Mouse (Mus musculus) thymus, adult 2 months (tissue): Measurements from ENCODE around the gene Samd4b.

Source experiments
- CTCF ChIP-seq: fragments of 200-500 bp; IDR thresholded peaks from 2 replicates; pipeline ENCODE4 v1.5.1; 2012; ENCODE audit warnings: mild to moderate bottlenecking, control low read depth, low read length, moderate library complexity, borderline replicate concordance; ENCODE audit not compliant: control insufficient read depth, poor library complexity, insufficient read depth; ENCODE audit errors: extremely low read depth
- POLR2A ChIP-seq: fragments of 200-500 bp; IDR thresholded peaks from 2 replicates; pipeline ENCODE4 v1.6.1; 2012; ENCODE audit warnings: mild to moderate bottlenecking, low read length, control low read depth, moderate library complexity; ENCODE audit not compliant: control insufficient read depth, poor library complexity, insufficient read depth; ENCODE audit errors: extremely low read depth

DNA sequence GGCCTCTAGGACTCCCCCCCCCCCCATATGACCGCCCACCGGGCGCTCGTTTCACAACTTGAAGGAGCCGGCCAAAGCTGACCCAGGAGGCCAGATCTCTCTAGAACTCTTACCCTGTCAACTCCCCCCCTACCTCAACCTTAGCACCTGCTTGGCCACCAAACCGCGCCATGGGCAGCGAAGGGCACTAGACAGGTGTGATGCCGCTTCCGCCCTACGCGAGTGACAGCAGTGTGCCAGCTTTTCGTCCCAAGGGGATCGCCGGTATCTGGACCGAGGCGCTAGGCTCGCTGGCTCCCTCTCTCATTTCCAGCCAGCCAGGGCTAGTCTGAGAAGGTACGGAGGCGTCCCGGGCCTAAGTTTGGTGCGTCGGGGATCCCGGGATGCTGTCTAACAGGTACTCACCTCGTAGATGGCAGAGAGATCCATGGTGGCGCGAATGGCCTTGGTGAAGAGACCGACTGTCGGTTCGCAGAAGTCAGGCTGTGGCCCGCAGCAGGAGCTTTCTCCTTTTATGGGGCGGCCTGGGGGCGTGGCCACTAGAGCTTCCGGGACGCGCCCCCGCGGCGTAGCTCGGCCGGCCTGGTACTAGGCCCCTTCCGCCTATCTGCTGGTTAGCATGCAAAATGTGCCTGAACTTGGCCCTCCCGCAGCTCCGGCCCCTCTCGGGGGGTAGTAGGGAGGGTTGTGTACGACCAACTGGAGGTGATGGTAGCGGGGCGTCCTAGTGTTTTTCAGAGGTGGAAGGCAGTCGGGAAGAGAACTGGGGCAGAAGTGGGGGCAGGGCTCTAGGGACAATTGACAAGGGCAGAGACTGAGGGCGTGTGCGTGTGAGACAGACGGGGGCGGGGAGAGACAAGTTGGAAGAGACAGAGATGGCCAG is 218.9 kb downstream of the Samd4b start:
- peak; percentile 100 for TF ChIP-seq POLR2A
- 0 out of 2 replicates have a peak, but pooled peaks have one; percentile 43 for TF ChIP-seq CTCF
